Mouse (Mus musculus): ENCODE measurements around the gene Grin2d. TPM values are rescaled to one million over a fixed set of nuclear protein-coding genes. Genes with fewer than 3 reads are reported as not detected.
"Not testable (repeated sequence)": the region's sequence is repeated elsewhere in the genome, so short reads cannot be mapped to it uniquely, and the experiment has no call there.

Gene Grin2d
- 0.12 TPM in 1 of 2 replicates, not detected in the other for total RNA-seq (2017)

- not testable (repeated sequence) for ATAC-seq (ENCODE audit: extremely low read depth, insufficient number of reproducible peaks, low FRiP score, poor library complexity, severe bottlenecking)
Measured at GRCm38 (mm10) chr7:45878278-45878677, at the start of gene Grin2d. Gene Grin2d (minus strand): TSS chr7:45878378.

DNA sequence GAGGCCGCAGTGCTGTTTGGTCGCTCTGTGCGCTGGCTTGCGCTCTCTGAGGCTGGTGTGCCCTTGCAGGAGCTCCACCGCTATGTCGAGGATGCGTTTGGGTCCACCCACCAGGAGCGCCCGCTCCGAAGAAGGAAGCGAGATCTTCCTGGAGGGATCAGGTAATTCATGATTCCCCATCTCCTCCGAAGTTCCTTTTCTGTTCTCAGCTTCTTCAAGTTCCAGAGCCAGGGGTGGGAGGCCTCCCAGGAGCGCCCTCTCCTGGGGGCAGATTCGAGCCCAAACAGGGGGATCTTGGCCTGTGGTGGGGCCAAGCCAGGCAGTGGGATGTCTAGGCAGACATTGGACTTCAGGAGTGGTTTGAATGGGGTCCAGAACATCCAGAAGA lies 46.2 kb upstream of the Grin2d start:
- no peak for ATAC-seq (ENCODE audit: extremely low read depth, insufficient number of reproducible peaks, low FRiP score, poor library complexity, severe bottlenecking)

DNA sequence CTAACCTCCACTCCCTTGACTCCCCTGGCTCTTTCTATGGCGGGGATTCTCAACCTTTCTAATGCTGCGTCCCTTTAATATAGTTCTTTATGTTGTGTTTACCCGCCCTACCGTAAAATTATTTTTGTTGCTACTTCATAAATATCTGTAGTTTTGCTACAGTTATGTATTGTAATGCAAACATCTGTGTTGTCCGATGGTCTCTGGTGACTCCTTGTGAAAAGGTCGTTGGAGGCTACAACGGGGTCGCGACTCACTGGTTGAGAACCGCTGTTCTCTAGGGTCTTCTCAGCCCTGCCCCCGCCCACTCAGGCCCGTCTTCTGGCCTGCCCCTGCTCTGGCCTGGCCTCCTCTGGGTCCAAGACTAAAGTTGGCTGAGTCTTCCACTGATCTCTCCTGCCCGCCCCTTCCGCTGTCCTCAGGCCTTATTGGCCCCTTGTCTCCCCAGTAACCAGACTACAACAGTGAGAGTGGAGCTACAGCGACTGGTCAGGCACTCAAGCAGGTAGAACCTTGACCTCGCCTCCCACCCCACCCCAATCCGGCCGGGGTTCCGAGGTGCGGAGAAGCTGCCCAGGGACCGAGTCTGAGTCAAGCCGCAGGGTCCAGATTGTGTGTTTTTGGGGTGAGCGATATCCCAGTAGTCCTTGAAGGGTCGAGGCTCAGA lies 45.7 kb upstream of the Grin2d start, which contains the start of gene Ccdc114:
TSS of gene Ccdc114 (plus strand) at position 311 of the 667 bp plus-strand sequence.
- ATAC-seq (ENCODE audit: extremely low read depth, insufficient number of reproducible peaks, low FRiP score, poor library complexity, severe bottlenecking), result peak; percentile 27; the same call in 1 of the 2 replicates

DNA sequence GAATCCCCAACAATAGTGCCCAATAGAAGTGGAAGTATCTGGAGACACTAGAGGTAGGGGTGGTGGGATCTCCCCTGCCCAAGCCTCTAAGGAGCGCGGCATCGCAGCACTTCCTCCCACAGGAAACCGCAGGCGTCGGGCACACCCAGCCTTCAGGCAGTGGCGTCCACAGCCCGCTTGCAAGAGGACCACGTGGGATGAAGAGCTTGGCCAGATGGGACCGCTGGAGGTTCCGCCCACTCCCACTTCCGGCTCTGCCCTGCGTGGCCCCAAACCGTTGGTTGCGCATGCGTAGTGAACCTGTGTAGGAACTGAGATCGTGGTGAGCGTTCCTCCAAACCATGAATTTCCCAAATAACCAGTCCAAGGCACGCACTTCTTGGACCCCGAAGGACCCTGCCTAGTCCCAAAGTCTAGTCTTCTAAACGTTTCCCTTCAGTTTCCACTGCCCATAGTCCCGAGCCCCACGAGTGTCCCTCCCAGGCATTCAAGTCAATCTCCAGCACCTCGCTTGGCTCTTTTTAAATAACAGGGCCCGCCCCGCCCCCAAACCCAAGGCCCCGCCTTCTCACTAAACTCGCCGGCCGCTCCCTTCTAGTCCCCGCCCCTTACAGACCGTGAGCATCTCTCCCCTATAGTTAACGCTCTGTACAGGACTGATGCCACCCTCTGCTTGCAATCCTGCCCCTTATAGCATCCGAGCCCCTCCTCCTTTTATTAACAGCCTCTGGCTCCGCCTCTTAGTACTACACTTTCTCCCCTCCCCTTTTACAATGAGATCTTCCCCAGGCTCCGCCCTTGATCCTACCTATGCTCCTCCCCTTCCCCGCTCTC lies 45.0 kb upstream of the Grin2d start:
- ATAC-seq (ENCODE audit: extremely low read depth, insufficient number of reproducible peaks, low FRiP score, poor library complexity, severe bottlenecking), result peak; percentile 72

DNA sequence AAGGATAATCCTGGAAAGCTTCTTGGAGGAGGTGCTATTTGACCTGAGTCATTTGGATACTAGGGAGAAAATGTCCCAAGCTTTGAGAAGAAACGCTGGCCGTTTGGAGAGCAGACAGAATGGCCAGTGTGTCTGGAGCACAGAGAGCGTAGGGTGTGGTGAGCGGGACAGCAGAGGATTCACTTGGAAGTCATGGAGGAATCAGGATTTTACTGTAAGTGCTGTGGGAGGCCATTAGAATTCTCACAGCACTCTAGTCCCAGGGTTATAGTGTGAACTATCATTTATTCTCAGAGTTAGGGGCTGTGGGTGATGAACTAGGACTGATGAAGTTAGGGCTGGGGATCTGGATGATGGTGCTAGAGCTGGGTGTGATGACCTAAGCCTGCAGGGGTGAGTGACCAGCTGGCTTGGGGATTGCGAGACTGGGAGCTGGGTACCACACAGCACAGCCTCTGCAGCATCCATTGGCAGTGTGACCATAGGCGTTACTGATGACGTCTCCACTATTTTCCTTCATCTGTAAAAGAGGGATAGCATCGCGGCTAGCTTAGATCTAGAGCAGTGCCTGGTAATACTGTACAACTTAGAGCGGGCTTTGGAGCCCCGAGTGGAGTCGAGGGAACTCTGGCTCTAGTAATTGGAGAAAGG lies 43.9 kb upstream of the Grin2d start:
- no peak for ATAC-seq (ENCODE audit: extremely low read depth, insufficient number of reproducible peaks, low FRiP score, poor library complexity, severe bottlenecking)

GRCm38 (mm10) chr7:45921242-45921621 lies 43.1 kb upstream of the Grin2d start, which contains the start of gene Emp3:
Gene Emp3 (minus strand): TSS chr7:45921404.
- ATAC-seq (ENCODE audit: extremely low read depth, insufficient number of reproducible peaks, low FRiP score, poor library complexity, severe bottlenecking), result peak; percentile 28

GRCm38 (mm10) chr7:45920583-45921241 lies 42.5 kb upstream of the Grin2d start:
- ATAC-seq (ENCODE audit: extremely low read depth, insufficient number of reproducible peaks, low FRiP score, poor library complexity, severe bottlenecking), result no peak

DNA sequence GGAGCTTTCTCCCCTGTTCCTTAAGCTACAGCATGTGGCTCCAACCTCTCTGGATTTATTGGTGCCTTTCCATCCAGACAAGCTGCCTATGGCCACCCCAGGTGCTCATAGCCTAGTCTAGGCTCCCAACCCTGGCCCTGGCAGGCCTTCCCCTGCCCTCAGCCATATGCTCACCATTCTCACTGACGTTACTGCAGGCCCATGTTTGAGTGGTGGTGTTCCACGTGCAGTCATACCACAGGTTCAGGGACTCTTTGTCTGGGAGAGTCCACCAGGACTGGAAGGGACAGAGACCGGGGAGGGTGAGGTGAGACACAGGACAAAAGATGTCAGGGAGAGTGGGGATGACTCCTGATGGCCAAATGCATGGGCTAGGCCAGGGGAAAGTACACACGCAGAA lies 41.6 kb upstream of the Grin2d start:
- ATAC-seq (ENCODE audit: extremely low read depth, insufficient number of reproducible peaks, low FRiP score, poor library complexity, severe bottlenecking), result no peak

DNA sequence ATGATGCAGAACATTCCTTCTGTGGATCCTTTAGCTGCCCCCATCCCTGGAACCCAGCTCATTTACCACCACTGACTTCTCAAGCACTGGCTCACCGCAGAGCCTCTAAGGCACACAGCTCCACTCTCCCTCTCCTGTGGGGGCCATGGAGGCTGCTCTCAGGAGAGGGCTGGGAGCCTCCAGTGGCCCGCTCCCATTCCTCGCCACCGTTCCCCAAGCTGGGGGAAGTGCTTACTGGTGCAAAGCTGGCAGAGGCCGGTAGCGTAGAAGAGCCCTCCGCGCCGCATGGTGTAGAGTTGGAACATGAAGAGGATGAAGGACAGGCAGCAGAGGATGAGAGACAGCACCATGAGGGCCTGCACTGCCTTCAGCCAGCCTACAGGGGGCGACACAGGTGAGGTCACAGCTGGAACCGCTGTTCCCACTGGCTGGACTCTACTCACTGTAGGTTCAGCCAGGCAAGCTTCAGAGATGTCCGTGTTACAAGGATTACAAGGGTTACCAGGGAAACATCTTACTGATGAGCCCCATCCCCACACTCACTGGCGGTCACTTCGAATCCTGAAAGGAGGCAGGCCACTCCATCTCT lies 41.0 kb upstream of the Grin2d start:
- ATAC-seq (ENCODE audit: extremely low read depth, insufficient number of reproducible peaks, low FRiP score, poor library complexity, severe bottlenecking), result no peak

GRCm38 (mm10) chr7:45917926-45918325 lies 39.7 kb upstream of the Grin2d start:
- ATAC-seq (ENCODE audit: extremely low read depth, insufficient number of reproducible peaks, low FRiP score, poor library complexity, severe bottlenecking), result no peak

GRCm38 (mm10) chr7:45917004-45917704 lies 39.0 kb upstream of the Grin2d start:
- ATAC-seq (ENCODE audit: extremely low read depth, insufficient number of reproducible peaks, low FRiP score, poor library complexity, severe bottlenecking), result no peak

DNA sequence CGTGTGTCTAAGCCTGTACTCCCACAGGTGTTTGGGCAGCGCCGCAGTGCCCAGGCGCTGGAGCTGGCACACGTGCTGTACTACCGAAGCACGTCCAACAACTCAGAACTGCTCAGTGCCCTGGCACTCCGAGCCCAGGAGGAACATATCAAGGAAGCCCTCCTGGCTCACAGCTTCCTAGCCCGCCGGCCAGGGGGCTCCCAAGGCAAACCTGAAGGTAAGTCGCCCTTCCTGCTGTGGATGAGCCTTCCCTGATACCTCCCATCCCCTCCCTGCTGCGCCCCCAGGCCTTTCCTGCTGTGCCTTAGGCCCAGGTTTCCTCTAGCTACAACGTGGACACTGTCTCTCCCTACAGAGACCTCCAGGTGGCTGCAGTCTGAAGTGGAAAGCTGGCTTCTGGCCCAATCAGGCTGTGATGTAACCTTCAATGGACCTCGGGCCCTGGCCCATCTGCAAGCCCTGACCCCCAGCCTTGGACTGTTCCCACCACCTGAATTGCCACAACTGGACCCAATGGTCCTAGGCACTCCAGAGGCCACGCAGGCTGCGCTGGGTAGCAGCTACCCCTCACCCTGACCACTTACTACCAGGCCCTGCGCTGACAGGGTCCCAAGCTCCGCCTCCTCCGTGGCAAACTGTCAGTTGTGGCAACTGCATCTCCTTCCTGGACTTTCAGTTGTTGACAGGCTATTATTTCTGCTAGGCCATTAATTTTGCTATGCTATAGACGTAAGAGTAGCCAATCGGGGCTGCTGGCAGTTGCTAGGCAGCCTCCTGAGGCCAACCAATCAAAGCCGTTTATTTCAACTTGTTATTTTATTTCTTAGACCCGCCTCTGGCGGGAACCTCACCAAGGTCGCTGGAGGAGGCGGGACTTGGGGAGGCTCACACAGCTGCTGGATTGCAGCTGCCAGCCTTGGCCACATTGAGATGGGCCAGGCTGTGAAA lies 38.2 kb upstream of the Grin2d start:
- peak; percentile 58 for ATAC-seq (ENCODE audit: extremely low read depth, insufficient number of reproducible peaks, low FRiP score, poor library complexity, severe bottlenecking)

GRCm38 (mm10) chr7:45915011-45915410 lies 36.8 kb upstream of the Grin2d start:
- ATAC-seq (ENCODE audit: extremely low read depth, insufficient number of reproducible peaks, low FRiP score, poor library complexity, severe bottlenecking), result no peak

DNA sequence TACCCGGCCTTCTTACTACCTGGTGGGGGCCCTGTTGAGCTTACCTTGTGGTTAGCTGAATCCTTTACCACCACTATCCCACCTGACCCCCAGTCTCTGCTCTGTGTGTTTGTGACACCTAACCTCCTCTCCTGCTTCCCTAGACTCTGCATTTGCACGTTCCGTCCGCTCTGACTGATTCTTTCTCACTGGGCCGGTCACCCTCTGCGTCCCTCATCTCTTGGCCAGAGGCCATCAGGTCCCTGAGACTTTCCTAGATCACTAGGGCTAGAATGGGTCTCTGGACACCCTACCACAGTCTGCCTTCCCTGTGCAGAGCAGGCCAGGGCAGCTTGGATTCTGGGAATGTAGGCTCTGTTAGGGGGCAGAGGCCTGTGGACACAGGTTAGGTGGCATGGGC lies 35.9 kb upstream of the Grin2d start:
- ATAC-seq (ENCODE audit: extremely low read depth, insufficient number of reproducible peaks, low FRiP score, poor library complexity, severe bottlenecking), result no peak

DNA sequence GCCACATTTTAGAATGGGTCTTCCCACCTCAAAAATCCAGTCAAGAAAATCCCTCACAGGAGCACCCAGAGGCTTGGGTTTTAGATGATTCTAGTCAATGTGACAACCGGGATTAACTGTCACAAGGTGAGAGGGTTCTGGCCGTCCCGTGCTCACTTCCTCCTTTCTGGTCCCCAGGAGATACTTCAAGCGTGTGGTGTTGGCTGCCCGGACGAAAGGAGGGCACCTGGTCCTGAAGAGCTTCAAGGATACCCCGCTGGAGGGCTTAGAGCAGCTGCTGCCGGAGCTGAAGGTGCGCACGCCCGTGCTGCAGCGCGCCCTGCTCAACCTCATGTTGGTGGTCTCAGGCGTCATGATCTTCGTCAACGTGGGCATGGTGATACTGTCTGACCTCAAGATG lies 31.0 kb upstream of the Grin2d start:
- ATAC-seq (ENCODE audit: extremely low read depth, insufficient number of reproducible peaks, low FRiP score, poor library complexity, severe bottlenecking), result no peak

DNA sequence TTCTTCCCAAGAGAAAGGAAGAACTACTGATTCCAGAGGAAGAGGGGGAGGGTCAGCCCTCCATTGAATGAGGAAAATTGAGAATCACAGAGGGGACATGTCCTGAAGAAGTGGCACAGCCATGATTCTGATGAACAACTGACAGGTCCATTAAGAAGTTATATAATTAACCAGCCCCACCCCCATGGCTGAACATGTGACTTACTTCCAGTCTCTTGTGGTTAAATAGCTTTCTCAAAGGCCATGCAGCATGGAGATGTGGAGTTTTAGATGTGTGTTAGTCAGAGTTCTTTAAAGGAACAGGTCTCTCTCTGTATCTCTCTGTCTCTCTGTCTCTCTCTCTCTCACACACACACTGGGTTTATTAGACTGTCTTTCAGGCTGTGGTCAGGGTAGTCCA lies 30.2 kb upstream of the Grin2d start:
- ATAC-seq (ENCODE audit: extremely low read depth, insufficient number of reproducible peaks, low FRiP score, poor library complexity, severe bottlenecking), result no peak

- ATAC-seq (ENCODE audit: extremely low read depth, insufficient number of reproducible peaks, low FRiP score, poor library complexity, severe bottlenecking), result 0 out of 2 replicates have a peak, but pooled peaks have one; percentile 36
Measured at GRCm38 (mm10) chr7:45906622-45907021, 28.4 kb upstream of the Grin2d start.
